Mouse (Mus musculus) midbrain, embryonic 10.5 days (tissue): Measurements from ENCODE around the gene Serpina11. TPM values are rescaled to one million over a fixed set of nuclear protein-coding genes. Genes with fewer than 3 reads are reported as not detected.

ENCODE experiments used
- DNase-seq: peaks from one replicate; pipeline ENCODE4 v3.0.0-alpha.2; 2017; ENCODE audit warnings: low spot score
- H3K27ac ChIP-seq: fragments of 300-500 bp; sonication (generic); replicated peaks from 2 replicates; pipeline ENCODE4 v1.5.1; 2016; ENCODE audit warnings: mild to moderate bottlenecking
- H3K27me3 ChIP-seq: fragments of 300-500 bp; sonication (generic); 2 replicates; pipeline ENCODE4 v1.6.1; 2016; ENCODE audit warnings: low read depth, mild to moderate bottlenecking; ENCODE audit not compliant: poor library complexity, severe bottlenecking
- H3K36me3 ChIP-seq: fragments of 300-500 bp; sonication (generic); 2 replicates; pipeline ENCODE4 v1.6.1; 2016; ENCODE audit warnings: mild to moderate bottlenecking, moderate library complexity
- H3K4me1 ChIP-seq: fragments of 300-500 bp; sonication (generic); 2 replicates; pipeline ENCODE4 v1.6.1; 2016
- H3K4me3 ChIP-seq: fragments of 300-500 bp; sonication (generic); 2 replicates; pipeline ENCODE4 v1.5.1; 2016; ENCODE audit warnings: mild to moderate bottlenecking, moderate library complexity
- H3K9me3 ChIP-seq: fragments of 300-500 bp; sonication (generic); replicated peaks from 2 replicates; pipeline ENCODE4 v1.6.1; 2016; ENCODE audit warnings: mild to moderate bottlenecking
- WGBS: fragments of 180-500 bp; shearing (Covaris S2); methylation state at CpG from one replicate; pipeline ENCODE4 v1.1.7; 2016; 5-methylcytosine and 5-hydroxymethylcytosine counted together
- polyA plus RNA-seq: library from polyadenylated mRNA; unstranded; fragments of >200 nt; fragmentation: Nextera tagmentation; extraction: Ambion mirVana; gene quantifications from 2 replicates; pipeline ENCODE4 v1.2.1, GENCODE M21; 2016

Gene Serpina11
- polyA plus RNA-seq = not detected in 2 replicates

- Histone ChIP-seq H3K9me3 (no peaks in the 10 kb centered on the region), H3K27ac (no peak within 1 kb of the TSS), H3K27me3 (no peaks in the 10 kb centered on the region), H3K4me1 (no peaks in the 10 kb centered on the region), H3K4me3 (no peak within 1 kb of the TSS), H3K36me3 (no peaks in the 10 kb centered on the region)
- no peak for DNase-seq
- 91% methylated on average over 6 of the region's 6 CpGs for WGBS
Measured at GRCm38 (mm10) chr12:103989857-103990256, at the start of gene Serpina11. Serpina11 (minus strand) TSS chr12:103989957.

DNA sequence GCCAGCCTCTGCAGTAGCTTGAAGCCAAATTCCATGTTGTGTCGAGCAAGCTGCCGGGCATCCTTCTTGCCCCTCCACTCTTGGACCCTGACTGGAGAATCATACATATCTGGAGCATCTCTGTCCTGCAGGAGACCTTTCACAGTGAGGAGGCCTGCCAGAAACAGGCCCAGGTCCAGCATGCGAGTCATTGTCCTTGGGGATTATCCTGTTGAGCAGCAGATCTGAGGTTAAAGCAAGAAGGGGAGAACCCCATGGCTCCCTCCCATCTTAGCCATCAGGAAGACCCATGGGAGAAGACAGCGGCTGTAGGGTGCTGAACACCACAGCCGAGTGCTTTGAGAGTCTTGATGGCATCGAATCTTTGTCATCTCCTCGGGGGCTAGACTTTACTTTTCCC lies 48.4 kb upstream of the Serpina11 start:
- DNase-seq = no peak
- Histone ChIP-seq H3K27me3 (no peaks in the 10 kb centered on the region), H3K4me1 (no peaks in the 10 kb centered on the region), H3K4me3 (no peak overlapping the region), H3K9me3 (no peaks in the 10 kb centered on the region), H3K36me3 (no peaks in the 10 kb centered on the region), H3K27ac (no peak overlapping the region)
- 86% methylated on average over 7 of the region's 7 CpGs for WGBS

- WGBS = 89% methylated on average over 1 of the region's 1 CpGs
- no peaks in the 10 kb centered on the region for H3K36me3 ChIP-seq
Measured at GRCm38 (mm10) chr12:104033752-104034151, 44.0 kb upstream of the Serpina11 start.

DNA sequence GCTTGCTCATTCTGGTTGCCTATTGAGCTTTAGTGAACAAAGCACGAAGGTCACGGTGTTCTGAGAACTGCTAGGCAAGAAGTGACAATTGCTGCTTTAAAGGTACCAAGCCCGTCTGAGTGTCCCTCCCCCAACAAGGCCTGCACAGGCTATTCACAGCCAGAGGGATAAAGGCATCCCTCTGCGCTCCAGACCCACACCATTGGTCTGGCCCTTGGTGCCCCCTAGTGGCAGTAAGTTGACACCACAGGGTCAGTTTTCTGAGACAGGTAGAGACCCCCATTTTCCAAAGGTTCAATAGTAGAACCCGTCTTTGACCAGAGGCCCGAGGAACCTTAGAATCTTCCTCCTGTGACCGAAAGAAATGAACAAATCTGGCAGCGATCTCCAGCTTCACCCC lies 40.2 kb upstream of the Serpina11 start:
- DNase-seq = peak; percentile 34
- H3K4me1 ChIP-seq = no peaks in the 10 kb centered on the region
- H3K4me3 ChIP-seq = no peak overlapping the region
- no peaks in the 10 kb centered on the region for H3K27me3 ChIP-seq
- H3K36me3 ChIP-seq = no peaks in the 10 kb centered on the region
- no peaks in the 10 kb centered on the region for H3K9me3 ChIP-seq
- no peak overlapping the region for H3K27ac ChIP-seq
- 43% methylated on average over 8 of the region's 8 CpGs for WGBS

More at GRCm38 (mm10) chr12:104033752-104034151, 44.0 kb upstream of the Serpina11 start:
- Histone ChIP-seq H3K9me3 (no peaks in the 10 kb centered on the region), H3K27ac (no peak overlapping the region), H3K4me3 (no peak overlapping the region), H3K27me3 (no peaks in the 10 kb centered on the region), H3K4me1 (no peaks in the 10 kb centered on the region)
- no peak for DNase-seq

DNA sequence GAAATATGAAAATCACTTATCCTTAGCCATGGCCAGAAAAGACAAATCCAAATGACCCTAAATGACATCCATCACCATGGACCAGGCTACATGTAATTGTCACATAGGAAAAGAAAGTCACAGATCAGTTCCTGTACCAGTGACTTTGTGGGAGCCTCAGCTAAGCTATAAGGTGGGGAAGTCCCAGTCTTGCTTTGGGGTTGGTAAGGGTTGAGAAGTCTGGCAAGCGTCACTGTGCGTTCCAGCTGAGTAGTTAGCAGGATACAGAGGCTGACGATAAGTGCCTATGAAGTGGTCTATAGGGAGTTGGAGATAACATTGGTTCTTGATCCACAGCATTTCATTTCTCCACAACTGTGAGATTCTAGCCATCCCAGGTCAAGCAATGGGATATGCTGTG lies 25.5 kb upstream of the Serpina11 start:
- H3K36me3 ChIP-seq = no peaks in the 10 kb centered on the region
- peaks cover 7% of the 10 kb centered on the region; the same call in 1 of the 2 replicates for H3K9me3 ChIP-seq
- H3K27ac ChIP-seq = no peak overlapping the region
- no peak overlapping the region for H3K4me3 ChIP-seq
- H3K27me3 ChIP-seq = no peaks in the 10 kb centered on the region
- 86% methylated on average over 3 of the region's 3 CpGs for WGBS
- H3K4me1 ChIP-seq = no peaks in the 10 kb centered on the region
- no peak for DNase-seq

- 89% methylated on average over 6 of the region's 6 CpGs for WGBS
- no peak for DNase-seq
- H3K36me3 ChIP-seq = no peaks in the 10 kb centered on the region
- H3K4me3 ChIP-seq = no peak within 1 kb of the TSS
- no peak within 1 kb of the TSS for H3K27ac ChIP-seq
- no peaks in the 10 kb centered on the region for H3K27me3 ChIP-seq
- H3K9me3 ChIP-seq = peaks cover 6% of the 10 kb centered on the region; the same call in 1 of the 2 replicates
- no peaks in the 10 kb centered on the region for H3K4me1 ChIP-seq
Measured at GRCm38 (mm10) chr12:104013620-104014019, 23.9 kb upstream of the Serpina11 start, which contains the start of gene Serpina9. Serpina9 (minus strand) TSS chr12:104013755.

DNA sequence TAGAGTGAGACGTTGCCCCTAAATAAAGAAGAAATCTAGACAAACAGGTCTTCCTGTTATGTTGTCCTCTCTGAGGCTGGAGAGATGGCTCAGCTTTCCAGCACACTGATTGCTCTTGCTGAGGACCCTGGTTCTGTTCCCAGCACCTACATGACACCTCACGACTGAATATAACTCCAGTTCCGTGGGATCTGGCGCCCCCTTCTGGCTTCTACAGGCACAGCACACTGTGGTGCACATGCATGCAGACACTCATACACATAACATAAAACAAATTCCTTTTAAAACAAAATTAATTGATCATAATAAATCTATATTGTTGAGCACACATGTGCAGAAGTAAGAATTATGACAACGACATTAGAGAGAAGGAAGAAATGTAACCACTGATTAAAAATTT lies 14.9 kb upstream of the Serpina11 start:
- Histone ChIP-seq H3K4me3 (no peak overlapping the region), H3K27ac (no peak overlapping the region), H3K4me1 (no peaks in the 10 kb centered on the region), H3K9me3 (no peaks in the 10 kb centered on the region; the same call in 1 of the 2 replicates), H3K27me3 (no peaks in the 10 kb centered on the region), H3K36me3 (no peaks in the 10 kb centered on the region)
- no peak for DNase-seq
- 77% methylated on average over 5 of the region's 5 CpGs for WGBS

DNA sequence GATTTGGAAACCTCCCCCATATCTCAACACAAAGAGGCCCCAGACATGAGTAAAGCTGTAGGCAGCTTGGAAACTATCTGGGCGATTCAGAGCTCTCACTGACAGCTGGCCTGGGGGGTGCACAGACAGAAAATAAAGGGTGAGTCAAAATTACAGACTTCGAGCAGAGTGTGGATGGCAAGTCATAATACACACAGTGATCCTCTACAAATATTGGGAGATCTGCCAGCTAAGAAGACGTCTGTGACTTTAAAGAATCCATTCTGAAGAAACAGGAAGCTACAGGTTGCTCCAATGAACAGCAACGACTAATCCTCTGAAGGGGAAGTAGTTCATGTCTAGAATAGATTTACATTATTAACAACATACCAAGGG lies 13.5 kb upstream of the Serpina11 start:
- H3K27ac ChIP-seq = no peak overlapping the region
- WGBS = 75% methylated on average over 4 of the region's 4 CpGs
- no peaks in the 10 kb centered on the region for H3K4me1 ChIP-seq
- no peak for DNase-seq
- no peaks in the 10 kb centered on the region; the same call in 1 of the 2 replicates for H3K9me3 ChIP-seq
- H3K27me3 ChIP-seq = no peaks in the 10 kb centered on the region
- H3K36me3 ChIP-seq = no peaks in the 10 kb centered on the region
- no peak overlapping the region for H3K4me3 ChIP-seq

GRCm38 (mm10) chr12:104002569-104003237 lies 12.9 kb upstream of the Serpina11 start:
- Histone ChIP-seq H3K27me3 (no peaks in the 10 kb centered on the region), H3K4me3 (no peak overlapping the region), H3K27ac (no peak overlapping the region), H3K4me1 (no peaks in the 10 kb centered on the region), H3K36me3 (no peaks in the 10 kb centered on the region), H3K9me3 (no peaks in the 10 kb centered on the region; the same call in 1 of the 2 replicates)
- no peak for DNase-seq
- WGBS = 90% methylated on average over 10 of the region's 10 CpGs

DNA sequence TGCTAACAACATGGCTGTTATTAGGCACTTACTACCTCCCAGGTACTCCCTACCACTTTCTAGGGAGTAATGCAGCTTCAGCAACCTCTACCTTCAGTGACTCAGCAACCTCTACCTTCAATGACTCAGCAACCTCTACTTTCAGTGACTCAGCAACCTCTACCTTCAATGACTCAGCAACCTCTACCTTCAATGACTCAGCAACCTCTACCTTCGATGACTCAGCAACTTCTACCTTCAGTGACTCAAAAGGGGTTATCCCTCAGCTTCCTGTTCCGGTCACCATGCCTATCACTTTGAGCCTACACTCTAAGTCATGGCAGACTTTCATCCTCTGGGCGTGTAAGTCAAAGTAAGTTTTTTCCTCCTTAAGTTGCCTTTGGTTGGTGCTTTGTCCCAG lies 10.8 kb upstream of the Serpina11 start:
- Histone ChIP-seq H3K4me1 (0 out of 2 replicates have a peak, but pooled peaks cover 4% of the 10 kb centered on the region), H3K36me3 (no peaks in the 10 kb centered on the region), H3K9me3 (no peaks in the 10 kb centered on the region; the same call in 1 of the 2 replicates), H3K27me3 (no peaks in the 10 kb centered on the region), H3K4me3 (no peak overlapping the region), H3K27ac (no peak overlapping the region)
- WGBS = 94% methylated on average over 3 of the region's 3 CpGs
- DNase-seq = no peak

GRCm38 (mm10) chr12:103999611-104000010 lies 9.9 kb upstream of the Serpina11 start:
- 84% methylated on average over 8 of the region's 8 CpGs for WGBS
- Histone ChIP-seq H3K4me3 (no peak overlapping the region), H3K36me3 (no peaks in the 10 kb centered on the region), H3K27me3 (no peaks in the 10 kb centered on the region), H3K27ac (no peak overlapping the region), H3K4me1 (0 out of 2 replicates have a peak, but pooled peaks cover 4% of the 10 kb centered on the region), H3K9me3 (no peaks in the 10 kb centered on the region; the same call in 1 of the 2 replicates)
- no peak for DNase-seq

GRCm38 (mm10) chr12:103996513-103996912 lies 6.8 kb upstream of the Serpina11 start:
- 0 out of 2 replicates have a peak, but pooled peaks cover 4% of the 10 kb centered on the region for H3K4me1 ChIP-seq
- no peak overlapping the region for H3K4me3 ChIP-seq
- DNase-seq = no peak
- 82% methylated on average over 2 of the region's 2 CpGs for WGBS
- H3K9me3 ChIP-seq = no peaks in the 10 kb centered on the region
- H3K27me3 ChIP-seq = no peaks in the 10 kb centered on the region
- H3K36me3 ChIP-seq = no peaks in the 10 kb centered on the region
- no peak overlapping the region for H3K27ac ChIP-seq

DNA sequence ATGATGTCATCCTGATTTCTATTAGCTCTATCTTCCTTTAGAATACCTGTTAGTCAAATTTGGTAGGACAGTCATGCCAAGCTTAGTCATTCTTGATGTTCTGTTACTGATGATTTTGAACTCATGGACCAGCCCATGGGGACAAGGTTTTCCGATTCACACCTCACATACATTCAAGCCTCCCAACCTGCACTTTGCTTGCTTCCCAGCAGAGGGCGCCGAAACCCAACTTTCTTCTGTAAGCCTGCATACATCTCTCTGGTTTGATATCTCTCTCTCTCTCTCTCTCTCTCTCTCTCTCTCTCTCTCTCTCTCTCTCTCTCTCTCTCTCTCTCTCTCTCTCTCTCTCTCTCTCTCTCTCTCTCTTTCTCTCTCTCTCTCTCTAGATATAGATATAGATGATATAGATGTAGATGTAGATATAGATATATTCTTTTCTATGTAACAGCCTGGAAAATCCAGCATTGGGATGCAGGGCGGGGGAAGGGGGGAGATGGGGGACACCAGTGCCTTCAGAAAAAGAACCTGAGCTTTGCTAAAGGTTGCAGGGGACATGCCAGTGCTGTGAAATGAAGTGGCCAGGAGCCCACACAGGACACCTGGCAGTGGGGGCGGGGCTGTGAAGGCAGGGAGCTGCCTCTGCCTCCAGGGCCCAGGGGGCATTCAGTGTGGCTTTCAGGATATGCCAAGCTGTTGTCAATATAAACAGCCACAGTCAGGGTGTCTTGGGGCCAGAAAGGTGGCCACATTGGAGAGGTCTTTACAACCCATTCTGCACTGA lies 5.7 kb upstream of the Serpina11 start:
- Histone ChIP-seq H3K4me1 (0 out of 2 replicates have a peak, but pooled peaks cover 4% of the 10 kb centered on the region), H3K9me3 (no peaks in the 10 kb centered on the region), H3K27ac (no peak overlapping the region), H3K27me3 (no peaks in the 10 kb centered on the region), H3K36me3 (no peaks in the 10 kb centered on the region), H3K4me3 (no peak overlapping the region)
- WGBS = 41% methylated on average over 5 of the region's 5 CpGs
- peak; percentile 59 for DNase-seq
